Mouse (Mus musculus) bone marrow, adult 2 months (tissue): ENCODE measurements around the gene Slc24a3.

Experiments used
- CTCF ChIP-seq: fragments of 200-500 bp; IDR thresholded peaks from 2 replicates; pipeline ENCODE4 v1.5.1; 2011; ENCODE audit warnings: low read length, control low read depth; ENCODE audit not compliant: control insufficient read depth, insufficient read depth
- POLR2A ChIP-seq: fragments of 200-500 bp; IDR thresholded peaks from 2 replicates; pipeline ENCODE4 v1.6.1; 2011; ENCODE audit warnings: low read depth, mild to moderate bottlenecking, control low read depth, low read length, borderline replicate concordance; ENCODE audit not compliant: control insufficient read depth

DNA sequence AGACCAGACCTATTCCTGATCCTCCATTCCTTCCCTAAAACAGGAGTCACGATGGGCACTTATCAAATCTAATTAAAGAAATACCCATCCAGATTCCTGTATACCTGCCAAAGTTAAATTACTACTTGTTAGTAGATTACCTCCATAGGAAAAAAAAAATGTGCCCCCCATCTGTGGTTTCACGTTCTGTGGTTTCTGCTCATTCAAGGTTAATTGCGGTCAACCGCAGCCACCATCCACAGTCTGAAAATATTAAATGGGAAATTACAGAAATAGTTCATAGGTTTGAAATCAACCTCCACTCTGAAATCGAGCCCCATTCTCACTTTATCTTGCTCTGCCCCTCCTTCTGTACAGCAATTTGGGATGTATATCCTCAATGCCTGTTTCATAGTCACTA lies 440.3 kb downstream of the Slc24a3 start:
- TF ChIP-seq CTCF (no peak), POLR2A (no peak)
